Comparison of ENCODE assay signal across 17 mouse cellular contexts in the genomic region with DNA sequence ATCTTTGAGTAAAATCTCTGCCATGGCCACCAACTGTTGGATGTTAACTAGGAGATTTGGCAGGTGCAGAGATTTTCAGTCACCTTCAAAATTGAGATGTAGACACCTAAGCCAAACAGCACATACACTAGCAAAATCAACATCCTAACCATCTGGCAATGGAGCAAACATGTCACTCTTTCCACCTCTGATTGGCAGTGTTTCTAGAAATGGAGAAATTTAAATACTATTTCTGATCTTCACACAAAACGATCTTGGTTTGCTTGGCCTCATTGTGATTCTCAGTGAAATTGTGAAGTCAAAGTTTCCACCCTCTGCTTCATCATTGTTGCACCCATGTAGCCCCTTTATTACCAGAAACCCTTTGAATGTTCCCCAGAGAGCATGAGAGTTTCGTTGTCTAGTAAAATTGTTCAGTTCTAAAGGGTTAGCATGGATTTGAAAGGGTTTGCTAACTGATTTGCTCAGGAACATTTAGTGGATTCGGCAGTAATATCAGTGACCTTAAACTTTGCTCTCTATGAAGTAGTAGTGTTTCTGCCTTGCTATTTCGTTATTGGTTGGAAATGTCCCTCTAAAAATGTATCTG.
"Had no signal": no experiment of that assay in that cellular context is flagged by ENCODE, and none has a peak within 500 bp of the region (broad histone marks: within the 10 kb centered on the region; RNA-seq: fewer than 3 reads in every experiment).

No protein-coding gene starts in this region.

- DNase-seq: lung, adult 2 months; lung, postnatal 14 days; lung, postnatal 36 days; right cerebral cortex, postnatal 14 days; thymus, adult 2 months; thymus, postnatal 25 days; thymus, postnatal 4 days had no signal

- H3K4me2 ChIP-seq: lung, embryonic 15.5 days; midbrain, embryonic 11.5 days; midbrain, embryonic 13.5 days; midbrain, embryonic 15.5 days; neural tube, embryonic 12.5 days; stomach, embryonic 15.5 days had no signal

- H3K27ac ChIP-seq: lung, embryonic 15.5 days; macrophage; midbrain, embryonic 13.5 days; midbrain, embryonic 15.5 days; neural tube, embryonic 12.5 days; stomach, embryonic 15.5 days; stomach, postnatal 0 days had no signal

- ATAC-seq: lung, postnatal 0 days; midbrain, embryonic 13.5 days; midbrain, embryonic 15.5 days had no signal

- H3K4me3 ChIP-seq: lung, embryonic 15.5 days; megakaryocyte, embryonic 14.5 days; midbrain, embryonic 13.5 days; midbrain, embryonic 15.5 days; neural tube, embryonic 12.5 days; stomach, embryonic 15.5 days had no signal

- H3K36me3 ChIP-seq: lung, embryonic 15.5 days; midbrain, embryonic 13.5 days; midbrain, embryonic 15.5 days; neural tube, embryonic 12.5 days; stomach, embryonic 15.5 days had no signal

- H3K27me3 ChIP-seq: lung, embryonic 15.5 days; megakaryocyte, embryonic 14.5 days; midbrain, embryonic 13.5 days; midbrain, embryonic 15.5 days; neural tube, embryonic 12.5 days; stomach, embryonic 15.5 days had no signal

- H3K4me1 ChIP-seq: lung, embryonic 15.5 days; megakaryocyte, embryonic 14.5 days; midbrain, embryonic 13.5 days; midbrain, embryonic 15.5 days; neural tube, embryonic 12.5 days; stomach, embryonic 15.5 days had no signal

- H3K9ac ChIP-seq: lung, embryonic 15.5 days; midbrain, embryonic 13.5 days; midbrain, embryonic 15.5 days; neural tube, embryonic 12.5 days; stomach, embryonic 15.5 days had no signal

- H3K9me3 ChIP-seq: lung, embryonic 15.5 days; midbrain, embryonic 13.5 days; midbrain, embryonic 15.5 days; neural tube, embryonic 12.5 days; stomach, embryonic 15.5 days had no signal
